Mouse (Mus musculus) adrenal gland, adult 2 months (tissue): Measurements from ENCODE around the gene Tlr12. TPM values are rescaled to one million over a fixed set of nuclear protein-coding genes. Genes with fewer than 3 reads are reported as not detected.
A peak's percentile ranks its signal among the peaks of the same experiment; 100 is the strongest.
"Not testable (repeated sequence)": the region's sequence is repeated elsewhere in the genome, so short reads cannot be mapped to it uniquely, and the experiment has no call there.

Experiments used
- DNase-seq: peaks from one replicate; pipeline ENCODE4 v3.0.0; 2021
- long read RNA-seq: library from polyadenylated mRNA; stranded (forward); transcript quantifications from one replicate; pipeline ENCODE4 v2.0.0, GENCODE M21; 2021
- polyA plus RNA-seq: library from polyadenylated mRNA; depleted of rRNA; stranded (reverse); fragments of >200 nt; gene quantifications from 2 replicates; pipeline ENCODE4 v1.2.3, GENCODE M21; 2012; rRNA removed
- total RNA-seq, 2 experiments: library from RNA; stranded (reverse); gene quantifications; 2 replicates each; pipeline ENCODE4 v1.2.3; 2021

Tlr12 gene
- total RNA-seq (1 to 10 TPM in 1 of 2 experiments, under 1 TPM in 1; 0.46 to 1.0 TPM), polyA plus RNA-seq (0.97 and 1.5 TPM in 2 replicates)
- long read RNA-seq = 0 reads

DNA sequence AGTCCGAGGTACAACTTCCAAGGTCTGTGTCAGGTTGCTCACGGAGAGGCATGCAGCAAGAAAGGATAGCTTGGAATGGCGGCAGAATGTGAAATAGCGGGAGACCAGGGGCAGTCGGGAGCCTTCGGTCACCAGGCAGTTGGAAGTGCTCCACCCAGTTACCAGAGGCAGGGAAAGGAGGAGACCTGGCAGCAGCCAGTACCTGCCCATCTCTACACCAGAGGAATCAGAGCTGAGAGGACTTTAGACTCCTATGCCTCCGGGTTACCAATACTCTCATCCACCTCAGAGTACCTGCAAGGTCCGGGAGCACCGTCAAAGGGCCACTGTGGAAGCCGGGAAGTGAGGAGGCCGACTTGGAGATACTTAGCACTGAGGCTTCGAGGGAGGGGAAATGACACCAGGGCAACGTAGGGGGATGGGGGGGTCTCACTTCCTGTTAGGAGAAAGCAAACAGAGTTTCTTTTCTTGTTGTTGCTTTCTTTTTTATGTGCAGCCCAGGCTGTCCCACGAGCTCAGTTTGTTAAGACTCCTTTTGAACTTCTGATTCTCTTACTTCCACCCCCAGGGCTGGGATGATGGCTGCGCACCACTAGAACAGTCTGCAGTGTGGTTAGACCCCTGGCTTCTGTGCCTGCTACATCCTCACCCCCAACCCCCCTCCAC lies at the start of gene Tlr12:
TSS of gene Tlr12 (minus strand) at position 374 of the 666 bp plus-strand sequence.
- no peak for DNase-seq

DNA sequence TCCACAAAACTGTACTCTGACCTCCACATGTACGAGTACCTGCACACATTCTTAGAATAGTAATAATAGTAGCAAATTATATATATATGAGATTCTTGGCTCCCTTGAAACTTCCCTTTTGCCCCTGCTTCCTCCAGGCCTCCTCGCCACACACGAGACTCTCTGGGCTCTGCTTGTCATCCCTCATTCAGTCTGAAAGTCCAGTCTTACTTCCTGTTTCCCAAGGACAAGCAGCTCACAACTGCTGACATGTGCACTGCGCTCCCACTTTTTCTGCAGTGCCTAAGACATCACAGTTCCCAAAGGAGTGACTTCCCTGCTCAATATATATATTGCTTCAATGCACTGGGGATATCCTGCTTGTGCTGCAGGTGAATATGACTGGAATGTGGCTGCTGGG lies 48.8 kb upstream of the Tlr12 start:
- DNase-seq = not testable (repeated sequence)

DNA sequence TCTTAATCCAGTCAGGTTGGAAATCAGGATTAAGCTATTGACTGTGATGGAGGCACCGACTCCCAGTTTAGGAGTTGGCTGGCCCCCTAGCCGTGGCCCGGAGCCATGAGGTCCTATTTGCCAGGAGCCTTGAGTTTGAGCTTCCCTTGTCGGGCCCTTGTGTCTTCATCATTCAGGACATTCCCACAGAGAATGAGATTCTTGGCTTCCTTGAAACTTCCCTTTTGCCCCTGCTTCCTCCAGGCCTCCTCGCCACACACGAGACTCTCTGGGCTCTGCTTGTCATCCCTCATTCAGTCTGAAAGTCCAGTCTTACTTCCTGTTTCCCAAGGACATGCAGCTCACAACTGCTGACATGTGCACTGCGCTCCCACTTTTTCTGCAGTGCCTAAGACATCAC lies 47.9 kb upstream of the Tlr12 start:
- DNase-seq = not testable (repeated sequence)

DNA sequence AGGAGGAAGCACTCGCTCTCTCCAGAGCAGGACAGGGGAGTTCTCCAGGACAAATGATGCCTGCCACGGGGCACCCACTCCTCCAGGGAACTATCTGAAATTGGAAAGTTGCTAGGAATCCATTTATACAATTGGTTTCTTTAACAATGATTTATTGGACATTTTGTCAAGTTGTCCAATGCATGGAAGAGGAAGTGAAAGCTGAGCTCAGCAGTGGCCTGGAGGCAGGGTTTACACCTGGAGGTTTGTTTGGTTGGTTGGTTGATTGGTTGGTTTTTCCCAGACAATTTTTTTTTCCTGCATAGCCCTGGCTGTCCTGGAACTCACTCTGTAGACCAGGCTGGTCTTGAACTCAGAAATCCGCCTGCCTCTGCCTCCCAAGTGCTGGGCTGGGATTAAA lies 45.6 kb upstream of the Tlr12 start:
- no peak for DNase-seq

DNA sequence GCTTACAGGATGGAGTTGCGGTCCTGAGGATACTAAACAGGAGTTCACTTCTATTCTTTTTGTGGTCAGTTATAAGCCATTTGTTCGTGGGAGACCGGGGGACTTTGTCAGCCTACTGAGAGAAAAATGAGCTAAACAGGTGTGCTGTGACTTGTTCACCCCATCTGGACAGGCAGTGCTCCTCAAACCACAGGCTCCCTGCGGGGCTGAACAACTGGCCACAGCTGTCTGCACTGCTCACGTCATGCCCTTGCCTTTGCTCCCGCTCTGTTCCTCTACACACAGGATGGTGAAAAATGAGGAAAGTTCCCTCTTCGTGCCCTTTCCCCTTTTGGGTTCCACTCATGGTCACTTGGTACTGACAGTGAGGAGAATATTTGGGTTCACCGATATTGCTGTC lies 42.6 kb upstream of the Tlr12 start:
- no peak for DNase-seq

DNA sequence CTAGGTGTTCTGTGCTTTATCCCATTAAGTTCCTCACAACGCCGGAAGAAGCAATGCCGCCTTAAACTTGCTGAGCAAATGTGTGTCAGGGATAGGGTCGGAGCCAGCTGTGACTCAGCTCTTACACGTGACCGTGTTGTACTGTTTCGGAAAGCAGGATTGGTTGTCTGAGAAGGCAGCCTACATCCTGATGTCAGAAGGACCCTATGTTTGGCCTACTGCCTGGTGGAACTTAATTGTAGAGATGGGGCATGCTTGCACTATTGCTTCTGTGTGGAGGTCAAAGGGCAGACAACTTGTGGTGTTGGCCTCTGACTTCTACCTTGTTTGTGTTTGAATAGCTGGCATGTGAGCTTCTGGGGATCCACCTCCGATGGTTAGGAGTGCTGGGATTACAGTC lies 41.8 kb upstream of the Tlr12 start:
- peak; percentile 60 for DNase-seq

DNA sequence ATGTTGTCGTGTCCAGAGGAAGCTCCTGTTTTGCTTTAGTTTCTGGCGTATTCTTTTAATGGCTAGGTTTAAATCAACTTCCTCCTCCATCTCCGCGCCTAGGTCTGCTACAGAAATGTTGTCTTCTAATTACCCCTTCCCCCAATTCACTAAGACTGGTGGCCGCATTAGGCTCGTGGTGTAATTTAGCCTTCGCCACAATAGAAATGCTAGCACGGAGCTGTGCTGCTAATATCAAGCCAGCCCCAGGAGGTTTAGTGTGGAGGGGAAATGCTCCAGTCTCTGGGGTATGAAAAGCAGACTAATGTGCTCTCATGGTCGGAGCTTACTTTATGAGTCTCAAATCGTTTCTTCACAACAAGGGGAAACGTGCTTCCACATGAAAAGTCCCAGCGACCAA lies 37.0 kb upstream of the Tlr12 start:
- DNase-seq = no peak

DNA sequence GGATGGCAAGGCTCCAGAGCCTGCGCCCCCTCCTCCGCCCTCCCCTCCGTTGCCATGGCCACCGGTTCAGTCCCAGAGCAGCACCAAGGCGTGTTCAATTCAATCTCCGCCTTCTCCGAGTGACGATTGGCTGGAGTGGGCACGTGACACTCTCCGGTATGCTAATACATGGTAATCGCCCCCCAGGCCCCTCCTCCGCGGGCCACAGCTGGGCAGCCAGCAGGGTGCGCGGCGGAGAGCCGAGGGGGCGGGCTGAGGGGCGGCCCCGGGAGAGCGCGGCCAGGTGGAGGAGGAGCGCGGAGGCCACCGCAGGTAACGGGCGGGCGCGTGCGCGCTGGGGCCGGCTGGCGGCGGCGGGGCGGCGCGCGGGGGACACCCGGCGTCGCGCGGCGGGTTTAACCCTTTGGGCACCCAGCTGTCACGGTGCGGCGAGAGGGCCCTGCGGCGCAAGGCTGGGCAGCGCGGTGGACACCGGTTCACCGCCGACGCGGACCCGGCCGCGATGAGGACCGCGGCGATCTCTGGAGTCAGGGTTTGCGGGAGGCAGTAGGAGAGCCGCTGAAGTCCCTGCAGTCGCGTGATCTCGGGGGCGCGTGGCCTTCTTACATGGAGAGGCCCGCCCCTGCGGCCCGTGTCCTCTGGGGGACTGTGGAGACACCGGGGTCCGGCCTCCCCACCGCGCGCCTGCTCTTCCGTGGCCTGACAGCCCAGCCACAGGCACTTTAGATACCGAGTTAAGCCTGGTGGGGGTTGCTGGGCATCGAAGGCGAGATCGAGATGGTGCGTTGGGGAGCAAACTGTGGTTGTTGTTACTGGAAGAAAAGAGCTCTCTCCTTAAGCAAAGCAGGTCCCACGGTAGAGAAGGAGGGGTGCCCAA lies 36.3 kb upstream of the Tlr12 start, which contains the start of gene Phc2:
TSS of gene Phc2 (plus strand) at position 198 of the 877 bp plus-strand sequence.
- peak; percentile 96 for DNase-seq

DNA sequence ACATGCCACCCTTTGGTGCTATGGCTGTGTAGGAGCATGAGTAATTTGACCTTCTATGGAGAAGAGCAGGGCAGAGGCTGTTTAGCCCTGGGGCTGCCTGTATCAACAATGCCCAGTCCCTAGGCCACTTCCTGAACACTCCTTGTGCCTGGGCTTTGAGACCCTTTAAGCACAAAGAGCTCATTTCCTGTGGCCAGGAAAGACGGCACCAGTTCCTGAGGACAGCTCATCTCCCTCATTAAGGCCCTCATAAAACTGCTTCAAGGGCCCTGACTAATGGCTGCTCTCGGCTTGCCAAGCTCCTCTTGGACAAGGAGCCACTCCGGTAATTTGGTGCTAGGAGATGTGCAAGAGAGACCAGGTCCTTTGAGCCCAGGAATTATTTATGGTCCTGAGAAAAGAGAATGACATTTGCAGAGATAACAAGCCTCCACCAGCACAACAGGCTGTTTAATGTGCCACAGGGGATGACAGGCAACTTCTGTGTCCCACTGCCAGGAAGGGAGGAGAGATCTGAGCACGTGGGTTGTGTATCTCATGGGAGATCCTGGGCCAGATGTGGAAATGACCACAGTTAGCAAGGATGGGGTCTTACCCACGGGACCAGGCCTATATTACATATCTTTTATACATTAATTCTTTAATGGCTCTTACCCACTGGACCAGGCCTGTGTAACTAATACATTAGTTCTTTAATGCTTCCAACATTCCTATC lies 34.3 kb upstream of the Tlr12 start:
- peak; percentile 59 for DNase-seq

DNA sequence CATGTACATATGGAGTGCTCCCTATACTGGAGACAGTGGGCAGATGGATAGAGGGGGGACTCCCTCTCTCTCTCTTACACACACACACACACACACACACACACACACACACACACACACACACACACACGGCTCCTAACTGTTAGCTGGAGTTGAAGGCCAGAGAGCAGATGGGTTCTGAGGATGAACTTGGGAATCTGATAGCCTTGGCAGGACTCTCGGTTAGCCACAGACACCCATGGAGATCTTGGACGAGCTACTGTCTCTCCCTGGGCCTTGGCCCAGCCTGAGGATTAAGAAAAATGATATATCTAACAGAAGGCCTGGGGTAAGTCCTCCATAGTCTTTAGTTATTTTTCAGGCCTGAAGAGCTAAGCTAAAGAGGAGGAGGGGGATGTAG lies 33.1 kb upstream of the Tlr12 start:
- DNase-seq = no peak

GRCm38 (mm10) chr4:128648567-128649255 lies 30.3 kb upstream of the Tlr12 start:
- DNase-seq = no peak

GRCm38 (mm10) chr4:128646762-128647161 lies 28.3 kb upstream of the Tlr12 start:
- no peak for DNase-seq

GRCm38 (mm10) chr4:128645896-128646295 lies 27.5 kb upstream of the Tlr12 start:
- no peak for DNase-seq

DNA sequence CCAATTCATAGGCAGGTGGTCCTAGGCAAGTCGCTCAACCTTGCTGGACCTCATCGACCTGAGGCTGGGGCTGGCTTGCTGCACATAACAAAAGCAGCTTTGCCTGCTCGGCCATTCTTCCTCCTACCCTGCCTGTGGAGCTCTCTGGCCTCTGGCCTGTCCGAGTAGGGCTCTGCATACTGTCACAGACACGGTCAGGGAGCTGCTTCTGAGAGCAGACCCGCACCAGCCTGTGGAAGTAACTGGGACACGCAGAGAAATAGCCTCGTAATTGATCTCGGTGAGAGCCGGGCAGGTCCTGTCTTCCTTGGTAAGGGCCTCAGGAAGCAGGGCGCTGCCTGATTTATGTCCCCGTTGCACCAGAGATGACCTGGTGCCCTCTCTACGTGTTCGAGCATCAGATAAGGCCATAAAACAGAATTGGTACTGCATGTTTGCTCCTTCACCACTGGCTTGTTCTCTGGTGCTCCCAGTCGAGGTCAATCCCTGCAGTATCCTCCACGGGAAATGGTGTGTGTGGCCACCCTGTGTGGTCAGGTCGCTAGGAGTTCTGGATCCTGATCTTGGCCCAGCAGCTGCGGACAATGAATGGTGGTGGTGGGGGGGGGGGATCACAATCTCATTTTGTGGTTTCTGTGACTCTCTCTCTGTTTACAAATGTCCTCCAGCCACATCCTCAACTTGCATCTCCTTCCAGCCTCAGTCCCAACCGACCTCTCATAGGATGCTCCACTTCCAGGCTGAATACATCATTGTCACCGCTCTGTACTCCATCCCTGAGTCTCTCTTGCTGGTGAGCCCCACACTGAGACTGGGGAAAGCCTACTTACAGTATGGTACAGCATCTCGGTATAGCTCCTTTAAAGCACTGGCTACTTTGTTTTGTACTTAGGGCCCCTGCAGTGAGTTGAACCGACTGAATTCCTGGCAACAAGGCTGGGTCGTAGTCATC lies 23.6 kb upstream of the Tlr12 start:
- DNase-seq = no peak

DNA sequence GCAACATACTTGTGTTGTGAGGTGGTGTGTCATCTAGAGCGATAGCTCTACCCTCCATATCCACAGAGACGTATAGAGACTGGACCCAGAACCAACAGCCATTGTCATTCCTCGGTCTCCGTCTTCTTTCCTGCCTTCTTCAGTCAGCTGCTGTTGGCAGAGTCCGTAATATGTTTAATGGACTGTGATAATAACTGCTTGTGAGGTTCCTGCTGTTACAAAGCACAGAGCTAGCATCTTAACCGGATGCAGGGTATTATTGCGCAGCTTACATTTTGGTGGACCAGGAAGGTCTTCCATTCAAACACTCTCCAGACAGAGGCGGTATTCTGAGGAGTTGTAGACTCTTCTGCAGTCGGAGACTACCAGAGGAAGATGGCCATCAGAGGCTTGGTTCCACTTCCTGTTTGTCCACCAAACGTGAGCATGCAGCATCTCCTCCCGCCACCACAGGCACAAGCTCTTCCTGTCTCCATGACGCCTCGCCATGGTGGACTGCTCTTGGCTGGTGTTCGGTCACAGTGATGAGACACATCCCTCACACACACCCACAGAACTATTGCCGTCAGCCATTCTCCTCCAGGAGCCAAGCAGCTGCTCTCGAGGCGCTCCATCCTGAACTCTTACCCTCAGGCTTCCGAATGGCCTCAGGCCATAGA lies 20.0 kb upstream of the Tlr12 start:
- DNase-seq = no peak

GRCm38 (mm10) chr4:128637250-128637649 lies 18.8 kb upstream of the Tlr12 start:
- DNase-seq = no peak

DNA sequence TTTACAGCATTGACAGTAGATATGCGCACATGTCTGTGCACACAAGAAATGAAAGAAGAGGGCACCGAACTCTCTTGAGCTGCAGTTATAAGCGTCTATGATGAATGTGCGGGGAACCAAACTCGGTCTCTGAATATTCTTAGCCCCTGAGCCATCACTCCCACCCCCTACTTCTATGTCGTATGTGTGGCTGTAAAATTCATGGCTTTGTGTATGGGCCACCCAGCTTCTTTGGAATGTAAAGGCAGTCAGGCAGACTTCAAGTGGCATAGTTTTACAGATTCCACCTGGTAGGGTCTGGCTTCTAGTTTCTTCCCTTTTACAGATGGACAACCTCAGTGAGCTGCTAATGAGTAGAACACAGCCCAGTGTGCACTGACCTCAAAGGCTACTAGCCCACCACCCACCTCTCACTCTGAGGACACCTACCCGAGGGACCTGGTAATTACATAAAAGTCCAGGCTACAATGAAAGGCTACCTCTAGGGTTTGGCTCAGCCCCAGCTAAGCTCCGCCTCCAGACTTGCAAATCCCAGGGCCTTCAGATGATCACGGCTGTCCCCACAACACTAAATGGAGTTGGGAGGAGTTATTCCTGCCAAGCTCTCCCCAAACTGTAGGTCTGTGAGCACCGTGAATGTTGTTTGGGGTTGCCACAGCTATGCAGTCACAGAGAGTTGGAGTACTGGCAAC lies 17.6 kb upstream of the Tlr12 start:
- peak; percentile 41 for DNase-seq

DNA sequence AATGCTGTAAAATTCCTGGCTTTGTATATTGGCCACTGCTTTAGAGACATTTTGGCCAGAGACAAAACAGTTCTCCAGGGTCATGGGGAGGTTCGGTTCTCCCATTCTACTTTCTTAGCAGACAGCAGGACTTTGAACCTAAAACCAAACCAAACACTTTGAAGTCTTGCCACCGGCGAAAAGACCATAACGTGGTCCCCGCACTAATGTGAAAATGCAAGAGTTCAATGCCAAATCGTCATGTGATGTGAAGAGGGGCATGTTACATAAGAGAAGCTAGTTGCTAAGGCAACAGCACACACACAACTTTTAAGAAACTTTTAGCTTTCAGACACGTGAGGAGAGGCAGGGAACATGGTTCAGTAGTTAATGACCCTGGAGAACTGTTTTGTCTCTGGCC lies 17.0 kb upstream of the Tlr12 start:
- peak; percentile 38 for DNase-seq

GRCm38 (mm10) chr4:128621109-128621508 lies 2.7 kb upstream of the Tlr12 start:
- DNase-seq = no peak

DNA sequence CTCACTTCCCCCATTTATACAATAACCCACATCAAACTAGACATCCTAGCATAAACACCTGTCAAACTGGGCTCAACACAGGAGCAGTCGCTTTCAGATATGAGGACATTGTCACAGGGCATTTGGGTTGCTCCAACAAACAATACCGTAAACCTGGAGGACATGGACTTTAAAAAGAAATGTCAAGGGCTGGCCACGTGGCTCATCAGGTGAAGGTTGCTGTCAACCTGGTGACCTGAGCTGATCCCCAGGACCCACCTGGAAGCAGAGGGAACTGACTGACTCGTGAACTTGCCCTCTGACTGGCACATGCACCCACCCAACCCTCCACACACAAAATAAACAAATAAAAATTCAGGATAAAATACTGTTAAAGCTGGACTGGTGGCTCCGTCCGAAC lies 2.2 kb upstream of the Tlr12 start:
- no peak for DNase-seq
